Mouse (Mus musculus): Measurements from ENCODE around the gene Capns1.

- TF ChIP-seq CTCF (conservative IDR thresholded peaks at IDR 0.05; ENCODE audit: insufficient read depth, insufficient read length, low read depth, low read length) = no peak
- no peak for TF ChIP-seq POLR2A (IDR thresholded peaks at IDR 0.05; ENCODE audit: low read depth, low read length)
Observed at GRCm38 (mm10) chr7:30235625-30236024, 37.0 kb upstream of the Capns1 start, which contains the start of gene Ovol3.

Measured in kidney, adult 2 months (tissue).